Mouse (Mus musculus): Measurements from ENCODE around the gene Ints7.

DNA sequence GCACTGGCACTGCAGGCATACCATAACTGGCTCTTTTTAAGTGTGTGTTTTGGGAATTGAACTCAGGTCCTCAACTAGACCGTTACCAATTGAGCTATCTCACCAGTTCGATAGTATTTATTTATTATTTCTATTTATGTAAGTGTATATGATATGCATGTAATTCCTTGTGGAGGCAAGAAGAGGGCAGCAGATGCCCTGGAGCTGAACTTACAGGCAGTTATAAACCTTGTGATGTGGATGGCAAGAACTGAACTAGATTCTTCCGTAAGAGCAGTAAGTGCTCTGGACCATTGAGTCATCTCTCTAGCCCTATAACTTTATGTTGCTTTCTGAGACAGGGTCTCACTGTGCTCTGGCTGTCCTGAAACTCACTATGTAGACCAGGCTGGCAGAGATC lies 11.6 kb downstream of the Ints7 start:
- TF ChIP-seq CTCF (IDR thresholded peaks at IDR 0.05; ENCODE audit: low read depth, low read length): no peak
- TF ChIP-seq POLR2A (IDR thresholded peaks at IDR 0.05; ENCODE audit: borderline replicate concordance, low read depth, low read length): no peak

All from bone marrow macrophage, adult 2 months (primary cell).